Mouse (Mus musculus) midbrain, embryonic 12.5 days (tissue): Measurements from ENCODE around the gene Asb6. TPM values are rescaled to one million over a fixed set of nuclear protein-coding genes. Genes with fewer than 3 reads are reported as not detected.
A peak's percentile ranks its signal among the peaks of the same experiment; 100 is the strongest.

ENCODE experiments used
- ATAC-seq: fragments of 200-750 bp; cut with Nextera tagmentation; 2 replicates; pipeline ENCODE4 v1.8.0; 2017; ENCODE audit warnings: low read depth, moderate TSS enrichment, moderate library complexity; ENCODE audit not compliant: low FRiP score
- H3K27ac ChIP-seq: fragments of 300-500 bp; sonication (generic); replicated peaks from 2 replicates; pipeline ENCODE4 v1.5.1; 2016; ENCODE audit warnings: mild to moderate bottlenecking
- H3K27me3 ChIP-seq: fragments of 300-500 bp; sonication (generic); 2 replicates; pipeline ENCODE4 v1.6.1; 2016; ENCODE audit warnings: mild to moderate bottlenecking
- H3K36me3 ChIP-seq: fragments of 300-500 bp; sonication (generic); 2 replicates; pipeline ENCODE4 v1.6.1; 2016
- H3K4me1 ChIP-seq: fragments of 300-500 bp; sonication (generic); 2 replicates; pipeline ENCODE4 v1.6.1; 2016
- H3K4me2 ChIP-seq: fragments of 300-500 bp; sonication (generic); replicated peaks from 2 replicates; pipeline ENCODE4 v1.6.1; 2016; ENCODE audit warnings: mild to moderate bottlenecking, moderate library complexity
- H3K4me3 ChIP-seq: fragments of 300-500 bp; sonication (generic); 2 replicates; pipeline ENCODE4 v1.5.1; 2016; ENCODE audit warnings: mild to moderate bottlenecking
- H3K9ac ChIP-seq: fragments of 300-500 bp; sonication (generic); replicated peaks from 2 replicates; pipeline ENCODE4 v1.6.1; 2016; ENCODE audit warnings: mild to moderate bottlenecking, moderate library complexity
- H3K9me3 ChIP-seq: fragments of 300-500 bp; sonication (generic); 2 replicates; pipeline ENCODE4 v1.6.1; 2016; ENCODE audit warnings: mild to moderate bottlenecking
- WGBS: fragments of 180-500 bp; shearing (Covaris S2); methylation state at CpG from one replicate; pipeline ENCODE4 v1.1.7; 2016; 5-methylcytosine and 5-hydroxymethylcytosine counted together
- polyA plus RNA-seq: library from polyadenylated mRNA; unstranded; fragments of >200 nt; fragmentation: Nextera tagmentation; extraction: Ambion mirVana; gene quantifications from 2 replicates; pipeline ENCODE4 v1.2.1, GENCODE M21; 2016

Asb6 gene
- polyA plus RNA-seq, 1 experiment from 2014 or later = 41.0 TPM

DNA sequence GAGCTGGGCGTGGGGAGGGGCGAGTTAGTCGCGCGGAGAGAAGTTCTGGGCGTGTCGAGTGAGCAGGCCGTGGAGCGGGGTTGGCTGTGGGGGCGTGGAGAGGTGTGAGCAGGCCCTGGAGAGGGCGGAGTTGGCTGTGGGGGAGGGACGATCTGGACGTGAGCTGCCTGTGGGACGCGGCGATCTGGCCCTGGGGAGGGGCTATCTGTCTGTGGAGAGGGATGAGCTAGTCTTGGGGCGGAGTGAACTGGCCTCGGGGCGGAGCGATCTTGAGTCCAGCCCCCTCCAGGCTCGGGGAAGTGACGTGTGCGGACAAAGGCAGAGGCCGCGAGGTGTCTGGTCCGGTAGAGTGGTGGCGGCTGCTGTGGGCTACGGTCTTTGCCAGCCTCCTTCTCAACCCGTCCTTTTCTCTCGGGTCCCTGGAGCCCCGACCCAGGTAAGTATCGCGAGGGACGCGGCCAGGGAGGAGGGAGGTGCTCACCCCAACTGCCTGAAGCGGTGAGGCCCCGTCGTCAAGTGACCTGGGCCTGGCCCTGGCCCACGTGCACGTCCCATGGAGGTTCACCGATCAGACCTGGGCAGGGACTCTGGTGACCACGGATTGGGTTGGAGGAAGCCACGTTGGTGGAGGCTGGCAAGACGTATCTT, 22.4 kb downstream of the Asb6 start, which contains the start of gene Ntmt1:
Gene Ntmt1, plus strand, starts transcription at position 179 of the 648 bp plus-strand sequence.
- H3K4me2 ChIP-seq = peak within 1 kb of the TSS; percentile 91
- no peaks in the 10 kb centered on the region for H3K9me3 ChIP-seq
- H3K9ac ChIP-seq = peak within 1 kb of the TSS; percentile 79
- H3K27ac ChIP-seq = peak within 1 kb of the TSS; percentile 62
- H3K27me3 ChIP-seq = peaks cover 23% of the 10 kb centered on the region
- peak within 1 kb of the TSS; percentile 61 for H3K4me3 ChIP-seq
- ATAC-seq = peak; percentile 97
- peaks cover 24% of the 10 kb centered on the region for H3K4me1 ChIP-seq
- WGBS = under 1% methylated on average over 44 of the region's 44 CpGs
- peaks cover 11% of the 10 kb centered on the region for H3K36me3 ChIP-seq

DNA sequence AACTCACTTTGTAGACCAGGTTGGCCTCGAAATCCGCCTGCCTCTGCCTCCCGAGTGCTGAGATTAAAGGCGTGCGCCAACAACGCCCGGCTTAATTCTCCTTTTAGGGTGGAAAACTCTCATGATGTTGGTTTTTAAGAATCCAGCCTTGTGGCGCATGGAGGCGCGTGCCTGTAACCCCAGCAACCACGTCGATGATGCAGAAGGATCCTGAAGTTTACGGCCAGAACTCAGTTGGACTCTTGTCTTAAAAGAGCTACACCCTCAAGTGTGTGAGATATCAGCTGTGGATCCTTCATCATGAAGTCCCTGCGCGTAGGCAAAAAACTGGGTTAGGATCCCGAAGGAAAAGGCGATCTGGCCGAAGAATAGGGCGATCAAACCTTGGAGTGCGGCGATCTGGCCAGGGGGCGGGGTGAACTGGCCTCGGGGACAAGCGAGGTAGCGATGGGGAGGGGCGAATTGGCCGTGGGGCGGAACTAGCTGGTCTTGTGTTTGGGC, 22.9 kb downstream of the Asb6 start:
- Histone ChIP-seq H3K36me3 (peaks cover 5% of the 10 kb centered on the region), H3K27ac (peak overlapping the region; percentile 62), H3K9me3 (no peaks in the 10 kb centered on the region), H3K4me3 (peak overlapping the region; percentile 61), H3K4me2 (peak overlapping the region; percentile 91), H3K4me1 (peaks cover 24% of the 10 kb centered on the region), H3K9ac (peak overlapping the region; percentile 37; the same call in 1 of the 2 replicates), H3K27me3 (peaks cover 29% of the 10 kb centered on the region)
- WGBS = 5% methylated on average over 28 of the region's 28 CpGs
- no peak for ATAC-seq

DNA sequence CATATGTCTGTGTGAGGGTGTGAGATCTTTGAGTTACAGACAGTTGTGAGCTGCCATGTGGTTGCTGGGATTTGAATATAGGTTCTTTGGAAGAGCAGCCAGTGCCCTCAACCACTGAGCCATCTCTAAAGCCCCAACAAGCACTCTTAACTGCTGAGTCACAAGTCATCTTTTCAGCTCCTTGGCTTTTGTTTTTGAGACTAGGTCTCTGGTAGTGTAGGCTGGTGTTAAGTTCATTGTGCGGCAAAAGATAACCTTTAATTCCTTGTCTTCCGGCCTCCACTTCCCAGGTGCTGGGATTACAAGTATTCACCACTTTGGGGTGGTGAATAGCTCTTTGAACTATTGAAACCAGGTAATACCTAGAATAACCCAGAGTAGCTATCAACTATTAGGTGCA, 24.1 kb downstream of the Asb6 start:
- Histone ChIP-seq H3K9ac (no peak overlapping the region), H3K9me3 (no peaks in the 10 kb centered on the region), H3K36me3 (no peaks in the 10 kb centered on the region), H3K27me3 (peaks cover 41% of the 10 kb centered on the region), H3K27ac (no peak overlapping the region), H3K4me1 (peaks cover 32% of the 10 kb centered on the region), H3K4me2 (no peak overlapping the region), H3K4me3 (no peak overlapping the region)
- no peak for ATAC-seq
- 93% methylated on average over 2 of the region's 2 CpGs for WGBS

DNA sequence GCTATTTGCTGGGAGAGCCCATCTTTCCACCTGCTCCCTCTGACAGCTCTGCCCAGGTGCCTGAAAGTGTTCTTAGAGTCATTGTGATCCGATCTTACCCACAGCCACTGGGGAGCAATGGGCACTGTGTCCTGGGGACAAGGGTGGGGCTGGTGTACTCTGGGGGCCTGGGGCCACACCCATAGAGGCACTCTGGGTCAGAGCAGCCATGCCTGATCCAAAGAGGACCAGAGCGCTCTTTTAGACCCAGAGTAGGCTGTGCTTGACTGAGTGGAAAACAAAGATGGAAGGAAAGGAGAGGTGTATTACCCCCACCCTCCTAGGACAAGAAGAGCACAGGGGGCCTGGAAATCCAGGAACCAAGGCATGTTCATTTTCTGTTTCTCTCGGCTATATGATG, 26.5 kb downstream of the Asb6 start, which contains the start of gene 1700001O22Rik:
Gene 1700001O22Rik, minus strand, starts transcription at position 58 of the 400 bp plus-strand sequence.
- 92% methylated on average over 3 of the region's 3 CpGs for WGBS
- no peak for ATAC-seq
- Histone ChIP-seq H3K4me1 (peaks cover 26% of the 10 kb centered on the region), H3K9ac (no peak within 1 kb of the TSS), H3K36me3 (no peaks in the 10 kb centered on the region), H3K9me3 (no peaks in the 10 kb centered on the region), H3K4me2 (no peak within 1 kb of the TSS), H3K4me3 (no peak within 1 kb of the TSS), H3K27me3 (peaks cover 64% of the 10 kb centered on the region), H3K27ac (no peak within 1 kb of the TSS)

DNA sequence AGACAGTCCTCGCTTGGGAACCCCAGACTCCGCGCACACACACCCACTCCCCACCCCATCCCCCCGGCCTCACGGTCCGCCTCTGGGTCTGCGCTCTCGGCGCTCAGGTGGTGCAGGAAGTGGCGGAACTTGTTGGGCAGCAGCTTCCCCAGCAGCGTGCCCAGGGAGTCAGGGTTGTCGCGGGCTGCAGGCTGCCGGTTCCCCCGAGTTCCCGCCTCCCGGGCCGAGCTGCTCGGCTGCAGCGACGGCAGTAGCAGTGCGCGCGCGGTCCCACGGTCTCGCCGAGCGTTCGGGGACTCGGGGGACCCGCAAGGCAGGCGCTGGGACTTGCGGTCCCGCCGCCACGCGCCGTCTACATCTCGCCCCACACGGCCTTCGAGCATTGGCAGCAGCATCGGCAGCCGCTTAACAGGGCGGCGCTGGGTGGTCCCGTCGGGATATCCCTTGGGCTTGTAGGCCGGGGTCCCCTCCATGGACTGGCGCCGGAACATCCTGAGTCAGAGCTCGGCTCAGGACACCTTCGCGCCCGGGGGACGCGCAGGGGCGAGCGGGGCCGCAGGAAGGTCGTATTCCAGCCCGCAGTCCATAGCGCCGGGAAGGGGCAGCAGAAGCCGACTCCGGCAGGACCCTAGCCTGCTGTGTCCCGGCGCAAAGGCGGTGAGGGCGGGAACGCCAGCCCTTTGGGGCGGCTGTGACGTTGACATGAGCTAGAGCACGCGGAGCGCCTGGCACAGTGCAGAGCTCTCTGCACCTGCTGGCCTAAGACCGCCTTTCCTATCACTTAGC, 28.9 kb downstream of the Asb6 start:
- Histone ChIP-seq H3K4me1 (peaks cover 29% of the 10 kb centered on the region), H3K9me3 (no peaks in the 10 kb centered on the region), H3K27me3 (peaks cover 70% of the 10 kb centered on the region), H3K4me3 (peak overlapping the region; percentile 48), H3K9ac (peak overlapping the region; percentile 67), H3K4me2 (peak overlapping the region; percentile 87), H3K36me3 (no peaks in the 10 kb centered on the region), H3K27ac (no peak overlapping the region)
- peak; percentile 39; the same call in 1 of the 2 replicates for ATAC-seq
- WGBS = 1% methylated on average over 77 of the region's 77 CpGs

DNA sequence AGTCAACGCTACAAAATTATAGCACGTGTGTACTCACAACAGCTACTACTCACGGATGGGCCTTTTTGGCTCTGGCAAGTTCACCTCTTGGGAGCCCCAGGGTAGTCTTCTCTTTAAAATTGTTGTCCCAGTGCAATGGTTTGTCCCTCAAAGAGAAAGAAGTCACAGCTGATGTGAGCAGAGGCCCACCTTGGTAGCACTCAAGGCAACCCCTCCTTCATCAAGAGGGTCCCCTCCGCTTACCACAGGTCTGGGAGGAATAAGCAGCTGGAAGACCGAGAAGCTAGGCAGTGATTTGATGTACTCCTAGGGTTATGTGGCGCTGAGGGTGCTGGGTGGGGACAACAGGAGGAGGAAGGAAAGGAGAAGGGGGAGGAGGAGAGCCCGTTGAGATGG, 29.5 kb downstream of the Asb6 start:
- Histone ChIP-seq H3K9ac (peak overlapping the region; percentile 67), H3K27me3 (peaks cover 67% of the 10 kb centered on the region), H3K4me2 (peak overlapping the region; percentile 87), H3K27ac (no peak overlapping the region), H3K4me1 (peaks cover 35% of the 10 kb centered on the region), H3K36me3 (no peaks in the 10 kb centered on the region), H3K4me3 (peak overlapping the region; percentile 48; the same call in 1 of the 2 replicates), H3K9me3 (no peaks in the 10 kb centered on the region)
- WGBS = 35% methylated on average over 7 of the region's 7 CpGs
- no peak for ATAC-seq

DNA sequence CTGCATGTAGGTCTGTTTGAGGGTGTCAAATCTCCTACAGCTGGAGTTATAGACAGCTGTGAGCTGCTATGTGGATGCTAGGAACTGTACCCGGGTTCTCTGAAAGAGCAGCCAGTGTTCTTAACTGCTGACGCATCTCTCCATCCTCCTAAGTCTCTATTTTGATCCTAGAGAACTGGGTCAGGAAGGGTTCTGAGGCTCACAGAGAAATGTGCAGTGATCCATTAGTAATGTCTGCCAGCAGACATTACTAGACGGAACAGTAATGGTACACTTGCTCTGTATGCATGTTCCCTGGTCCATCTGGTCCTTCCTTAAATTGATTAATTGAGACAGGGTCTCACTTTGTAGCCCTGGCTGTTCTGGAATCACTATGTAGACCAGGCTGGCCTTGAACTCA, 30.7 kb downstream of the Asb6 start:
- Histone ChIP-seq H3K4me3 (no peak overlapping the region), H3K36me3 (no peaks in the 10 kb centered on the region), H3K4me2 (no peak overlapping the region), H3K9me3 (no peaks in the 10 kb centered on the region), H3K9ac (no peak overlapping the region), H3K27me3 (peaks cover 62% of the 10 kb centered on the region), H3K27ac (no peak overlapping the region), H3K4me1 (peaks cover 44% of the 10 kb centered on the region)
- WGBS = 86% methylated on average over 3 of the region's 3 CpGs
- no peak for ATAC-seq

DNA sequence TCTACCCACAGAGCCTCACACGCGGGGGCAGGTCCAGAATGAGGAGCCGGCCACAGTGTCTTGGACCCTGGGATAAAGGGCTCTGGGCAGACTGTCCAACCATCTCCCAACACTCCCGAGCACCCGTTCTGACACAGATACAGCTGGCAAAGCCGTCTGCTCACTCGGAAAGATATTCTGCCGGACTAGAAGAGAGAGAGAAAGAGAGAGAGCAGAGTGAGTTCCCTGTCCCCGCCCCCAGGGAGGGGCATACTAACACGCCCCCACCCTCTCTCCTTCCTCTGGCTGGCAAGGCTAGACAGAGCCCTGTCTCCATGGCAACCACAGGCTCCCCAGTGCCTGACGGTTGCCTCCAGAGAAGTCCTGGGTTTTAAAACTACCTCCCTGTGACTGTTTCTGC, 33.8 kb downstream of the Asb6 start:
- WGBS = 8% methylated on average over 9 of the region's 11 CpGs
- no peaks in the 10 kb centered on the region for H3K9me3 ChIP-seq
- H3K4me1 ChIP-seq = peaks cover 49% of the 10 kb centered on the region
- peak overlapping the region; percentile 17; the same call in 1 of the 2 replicates for H3K9ac ChIP-seq
- H3K27ac ChIP-seq = peak overlapping the region; percentile 77
- H3K4me3 ChIP-seq = peak overlapping the region; percentile 21
- H3K27me3 ChIP-seq = peaks cover 33% of the 10 kb centered on the region
- no peaks in the 10 kb centered on the region for H3K36me3 ChIP-seq
- ATAC-seq = peak; percentile 66
- peak overlapping the region; percentile 45 for H3K4me2 ChIP-seq

DNA sequence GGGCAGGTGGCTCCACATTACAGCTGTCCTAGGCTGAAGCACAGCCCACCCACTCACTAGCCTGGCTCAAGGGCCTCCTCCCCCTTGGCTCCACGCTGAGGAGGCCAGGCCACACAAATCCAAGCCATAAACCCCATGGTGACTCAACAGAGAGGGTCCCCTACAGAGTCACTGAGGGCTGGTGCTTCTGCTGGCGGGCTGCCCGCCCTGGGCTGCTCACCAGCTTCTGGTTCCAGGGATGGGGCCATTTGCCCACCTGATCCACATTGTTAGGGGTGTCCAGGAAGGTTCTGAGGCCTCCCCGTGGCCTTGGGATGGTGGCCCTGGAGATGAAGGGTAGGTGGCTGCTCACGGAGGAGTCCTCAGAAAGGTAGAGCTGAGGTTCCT, 34.3 kb downstream of the Asb6 start:
- Histone ChIP-seq H3K4me2 (peak overlapping the region; percentile 45), H3K4me3 (0 out of 2 replicates have a peak overlapping the region, but pooled peaks have one; percentile 21), H3K36me3 (no peaks in the 10 kb centered on the region), H3K9me3 (no peaks in the 10 kb centered on the region), H3K27me3 (peaks cover 28% of the 10 kb centered on the region), H3K4me1 (peaks cover 44% of the 10 kb centered on the region), H3K9ac (0 out of 2 replicates have a peak overlapping the region, but pooled peaks have one; percentile 17), H3K27ac (peak overlapping the region; percentile 77)
- ATAC-seq = no peak
- 68% methylated on average over 5 of the region's 5 CpGs for WGBS

DNA sequence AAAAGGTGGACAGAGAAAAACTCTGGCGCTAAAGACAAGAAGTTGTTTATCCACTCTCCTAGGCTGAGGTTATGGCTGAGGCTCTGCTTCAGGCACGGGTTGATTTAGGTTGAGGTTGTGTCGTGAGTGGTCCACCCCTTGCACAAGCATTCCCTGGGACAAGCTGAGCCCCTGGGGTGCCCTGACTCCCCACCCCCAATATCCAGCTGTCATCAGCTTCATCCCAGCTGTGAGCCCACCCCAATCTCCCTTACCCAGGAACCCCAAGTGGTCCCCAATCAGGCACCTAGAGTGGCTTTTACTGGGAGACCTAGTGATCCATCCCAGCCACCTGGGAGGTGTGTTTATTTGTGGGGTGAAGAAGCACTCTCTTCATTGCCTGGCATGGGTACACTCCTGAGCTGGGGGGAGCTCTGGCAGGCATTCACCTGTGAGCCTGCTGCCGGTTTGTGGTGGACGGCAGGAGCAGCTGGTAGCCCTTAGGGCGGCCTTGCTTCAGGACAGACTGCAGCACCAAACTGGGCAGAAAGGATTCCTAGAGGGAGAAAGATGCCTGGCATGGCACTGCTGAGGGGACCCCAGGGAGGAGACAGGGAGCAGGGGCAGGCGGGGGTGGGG, 34.8 kb downstream of the Asb6 start:
- no peak overlapping the region for H3K9ac ChIP-seq
- no peak overlapping the region for H3K4me3 ChIP-seq
- no peaks in the 10 kb centered on the region for H3K36me3 ChIP-seq
- peak overlapping the region; percentile 77; the same call in 1 of the 2 replicates for H3K27ac ChIP-seq
- H3K9me3 ChIP-seq = no peaks in the 10 kb centered on the region
- peak overlapping the region; percentile 63 for H3K4me2 ChIP-seq
- ATAC-seq = no peak
- peaks cover 39% of the 10 kb centered on the region for H3K4me1 ChIP-seq
- H3K27me3 ChIP-seq = peaks cover 23% of the 10 kb centered on the region
- 64% methylated on average over 7 of the region's 7 CpGs for WGBS

DNA sequence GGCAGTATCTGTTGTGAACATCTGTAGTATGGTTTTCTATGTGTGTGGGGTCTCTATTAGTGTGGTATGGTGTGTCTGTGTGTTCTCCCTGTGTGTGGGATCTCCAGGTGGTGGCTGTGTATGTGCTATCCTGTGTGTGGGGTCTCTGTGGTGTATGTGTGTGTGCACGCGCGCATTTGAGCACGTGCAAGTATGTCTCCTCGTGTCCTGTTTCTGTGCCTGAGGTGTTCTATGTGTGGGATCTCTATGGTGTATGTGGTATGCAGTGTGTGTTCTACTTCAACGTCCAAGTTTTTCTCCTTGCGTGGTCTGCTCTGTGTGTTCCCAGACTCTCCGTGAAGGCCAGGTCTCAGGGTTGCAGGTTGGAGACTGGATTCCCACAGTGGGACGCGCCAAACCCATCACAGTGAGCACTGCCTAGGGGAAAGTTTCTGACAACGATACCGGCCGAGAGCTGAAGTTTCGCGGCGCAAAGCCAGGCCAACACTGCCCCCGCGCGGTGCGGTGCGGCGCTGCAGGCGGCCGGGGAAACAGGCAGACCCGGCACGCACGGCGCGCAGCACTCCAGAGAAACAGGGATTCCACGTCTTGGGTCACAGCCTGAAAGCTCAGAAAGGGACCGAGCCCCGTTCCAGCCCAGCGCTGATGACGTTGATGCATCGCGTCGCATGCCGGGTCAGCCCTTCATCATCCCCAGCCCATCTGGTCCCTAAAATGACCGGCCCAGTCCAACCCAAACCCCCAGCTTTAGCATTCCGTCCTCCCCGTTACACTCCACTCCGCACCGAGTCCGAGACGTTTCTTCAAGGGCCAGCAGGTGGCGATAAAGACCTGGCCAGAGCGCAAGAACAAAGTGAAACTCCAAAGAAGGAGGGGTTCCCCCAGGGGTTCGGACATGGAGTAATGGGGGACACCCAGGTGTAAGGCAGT, 35.7 kb downstream of the Asb6 start:
- 6% methylated on average over 48 of the region's 48 CpGs for WGBS
- ATAC-seq = peak; percentile 64
- H3K9ac ChIP-seq = peak overlapping the region; percentile 61
- peak overlapping the region; percentile 43 for H3K4me3 ChIP-seq
- H3K4me2 ChIP-seq = peak overlapping the region; percentile 63
- H3K27me3 ChIP-seq = peaks cover 14% of the 10 kb centered on the region
- H3K9me3 ChIP-seq = no peaks in the 10 kb centered on the region
- H3K27ac ChIP-seq = peak overlapping the region; percentile 79
- H3K36me3 ChIP-seq = no peaks in the 10 kb centered on the region
- peaks cover 35% of the 10 kb centered on the region for H3K4me1 ChIP-seq
